26 mouse cellular contexts compared by ENCODE assay signal in the genomic region with DNA sequence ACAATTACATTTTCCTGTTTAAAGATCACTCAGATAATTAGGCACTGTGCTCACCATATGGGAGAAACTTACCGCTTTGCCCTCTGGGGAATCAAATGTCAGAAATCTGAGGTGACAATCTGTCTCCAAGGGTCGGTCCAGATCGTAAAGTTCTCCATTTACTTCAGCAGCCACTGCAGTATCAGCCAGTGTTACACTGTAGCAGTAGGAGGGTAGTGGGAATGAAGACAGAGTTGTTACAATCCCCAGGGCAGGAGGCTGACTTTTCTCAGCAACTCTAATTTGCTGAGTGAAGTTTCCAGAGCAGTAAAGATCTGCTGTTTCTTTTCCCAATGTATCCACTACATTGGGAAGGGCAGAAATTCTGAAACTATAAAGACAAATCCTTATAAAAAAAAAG.
"Had no signal": no experiment of that assay in that cellular context is flagged by ENCODE, and none has a peak within 500 bp of the region (broad histone marks: within the 10 kb centered on the region; RNA-seq: fewer than 3 reads in every experiment).

No protein-coding gene starts in this region.

- H3K27ac ChIP-seq: left cerebral cortex, adult 2 months; limb, embryonic 10.5 days; limb, embryonic 12.5 days; limb, embryonic 13.5 days; limb, embryonic 15.5 days; liver, embryonic 15.5 days; lung, embryonic 15.5 days; midbrain, embryonic 10.5 days; midbrain, embryonic 12.5 days; midbrain, embryonic 13.5 days; midbrain, embryonic 15.5 days had no signal

- H3K4me2 ChIP-seq: midbrain, embryonic 11.5 days had no signal

- H3K4me3 ChIP-seq: left cerebral cortex, adult 2 months; limb, embryonic 12.5 days; limb, embryonic 15.5 days; lung, embryonic 15.5 days; megakaryocyte, embryonic 14.5 days; midbrain, embryonic 12.5 days; midbrain, embryonic 13.5 days; midbrain, embryonic 15.5 days had no signal

- H3K9me3 ChIP-seq: limb, embryonic 10.5 days; limb, embryonic 12.5 days; limb, embryonic 13.5 days; limb, embryonic 15.5 days; liver, embryonic 15.5 days; lung, embryonic 15.5 days; megakaryocyte, embryonic 14.5 days; midbrain, embryonic 10.5 days; midbrain, embryonic 12.5 days; midbrain, embryonic 13.5 days; midbrain, embryonic 15.5 days had no signal

- ATAC-seq: liver, postnatal 0 days; lung, postnatal 0 days; midbrain, embryonic 13.5 days; midbrain, embryonic 15.5 days; midbrain, embryonic 16.5 days had no signal

- H3K27me3 ChIP-seq: limb, embryonic 12.5 days; limb, embryonic 13.5 days; limb, embryonic 15.5 days; lung, embryonic 15.5 days; megakaryocyte, embryonic 14.5 days; midbrain, embryonic 12.5 days; midbrain, embryonic 13.5 days; midbrain, embryonic 15.5 days had no signal

- H3K9ac ChIP-seq: limb, embryonic 12.5 days; limb, embryonic 13.5 days; limb, embryonic 15.5 days; liver, embryonic 15.5 days; liver, postnatal 0 days; lung, embryonic 14.5 days; lung, embryonic 15.5 days; midbrain, embryonic 12.5 days; midbrain, embryonic 13.5 days; midbrain, embryonic 15.5 days had no signal

- DNase-seq: left cerebral cortex, postnatal 4 days; liver; liver, postnatal 0 days; lung, adult 18-20 months; lung, adult 2 months; lung, embryonic 14.5 days; lung, postnatal 10 days; lung, postnatal 14 days; lung, postnatal 36 days; lung, postnatal 4 days; midbrain, embryonic 14.5 days had no signal
